Mouse (Mus musculus): ENCODE data around the gene Slco2a1.

DNA sequence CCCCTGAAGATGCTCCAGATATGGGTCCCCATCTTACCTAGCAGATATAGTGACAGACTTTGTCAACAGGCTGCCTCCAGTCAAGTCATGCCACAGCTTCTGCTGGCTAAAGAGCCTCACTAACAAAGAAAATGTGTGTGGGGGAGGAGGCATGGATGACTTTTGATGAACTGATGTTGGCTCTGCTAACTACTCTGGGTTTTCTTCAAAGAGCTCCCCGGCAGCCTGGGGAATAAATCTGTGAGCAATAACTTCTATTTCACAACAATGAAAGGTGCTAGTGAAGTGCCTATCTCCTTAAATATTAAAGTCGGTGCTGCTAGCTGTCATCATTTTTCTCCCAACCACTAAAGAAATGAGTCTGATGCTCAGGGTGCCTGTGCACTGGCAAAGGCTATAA lies 72.0 kb downstream of the Slco2a1 start:
- no peak for TF ChIP-seq CTCF (IDR thresholded peaks at IDR 0.05; ENCODE audit: control insufficient read depth, insufficient read depth, low read length)
- TF ChIP-seq POLR2A (IDR thresholded peaks at IDR 0.05; ENCODE audit: borderline replicate concordance, control insufficient read depth, low read depth, low read length): no peak

Measured in bone marrow, adult 2 months (tissue).